Mouse (Mus musculus) megakaryocyte, adult 5-6 weeks (primary cell): ENCODE measurements around the gene Prkcd. TPM values are rescaled to one million over a fixed set of nuclear protein-coding genes. Genes with fewer than 3 reads are reported as not detected.
A peak's percentile ranks its signal among the peaks of the same experiment; 100 is the strongest.

ENCODE experiments used
- ATAC-seq: 2 replicates; pipeline ENCODE4 v1.8.0; 2016; ENCODE audit warnings: mild to moderate bottlenecking, inconsistent platforms; ENCODE audit not compliant: poor library complexity, severe bottlenecking
- total RNA-seq, 2 experiments: library from RNA; stranded (forward) in 1 of 2; stranded (reverse) in 1 of 2; fragments of 153-499, 151-499 nt in 1 of 2; fragments of 221-1000, 200-1000 nt in 1 of 2; gene quantifications; 2 replicates each; pipeline versions ENCODE4 v1.2.3 to v1.2.4; 2015 to 2017

Prkcd gene
- total RNA-seq, 2 experiments from 2014 or later: 274 to 424 TPM

DNA sequence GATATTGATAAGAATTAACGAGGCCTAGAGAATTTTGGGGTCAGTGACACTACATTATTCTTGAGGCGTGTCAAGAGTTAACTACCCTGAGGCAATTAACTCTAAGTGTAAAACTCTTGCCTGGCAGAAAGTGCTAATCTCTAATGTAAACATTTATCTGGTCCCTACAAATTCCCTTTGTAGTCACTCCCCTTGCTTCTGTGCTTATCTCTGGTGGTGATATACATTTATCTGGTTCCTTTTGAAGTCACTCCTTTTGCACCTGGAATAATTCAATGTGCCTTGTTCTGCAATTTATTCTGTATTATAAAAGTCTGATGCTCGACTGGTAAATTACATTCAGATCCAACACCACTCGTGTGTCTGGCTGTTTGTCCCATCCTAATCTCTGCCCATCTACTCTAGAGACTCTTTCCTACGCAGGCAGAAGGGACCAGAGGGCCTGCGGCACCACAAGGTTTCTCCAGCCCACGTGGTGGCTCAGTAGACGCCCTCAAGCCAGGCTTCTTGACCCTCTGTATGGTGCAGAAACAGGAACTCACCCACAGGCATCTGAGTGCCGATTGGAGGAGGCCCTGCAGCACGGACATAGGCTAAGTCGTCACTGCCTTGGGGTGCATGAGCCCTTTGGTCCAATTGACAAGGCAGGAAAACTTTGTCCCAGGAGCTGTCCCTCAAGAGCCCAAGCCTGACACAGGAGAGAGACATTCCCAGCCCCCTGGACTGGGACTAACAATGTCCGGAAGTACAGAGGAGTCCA is 48.5 kb downstream of the Prkcd start:
- peak; percentile 78 for ATAC-seq

DNA sequence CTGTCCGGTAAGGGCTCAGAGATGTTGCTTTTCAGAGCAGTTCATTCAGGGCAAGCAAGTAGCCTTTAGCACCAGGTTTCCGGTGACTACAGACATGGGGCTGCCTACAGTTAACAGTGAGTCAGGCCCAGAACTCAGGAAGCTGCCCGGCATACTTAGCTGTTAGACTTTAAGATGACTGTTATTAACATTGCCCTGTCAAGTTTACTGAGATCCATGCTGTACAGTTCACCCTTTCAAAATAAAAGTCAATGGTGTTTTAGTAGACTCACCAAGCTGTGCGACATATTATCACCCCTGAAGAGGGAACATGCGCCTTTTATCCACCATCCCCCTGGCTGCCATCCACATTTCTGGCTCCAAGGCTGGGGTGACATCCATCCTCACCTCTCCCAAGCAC is 49.8 kb downstream of the Prkcd start:
- ATAC-seq: no peak

DNA sequence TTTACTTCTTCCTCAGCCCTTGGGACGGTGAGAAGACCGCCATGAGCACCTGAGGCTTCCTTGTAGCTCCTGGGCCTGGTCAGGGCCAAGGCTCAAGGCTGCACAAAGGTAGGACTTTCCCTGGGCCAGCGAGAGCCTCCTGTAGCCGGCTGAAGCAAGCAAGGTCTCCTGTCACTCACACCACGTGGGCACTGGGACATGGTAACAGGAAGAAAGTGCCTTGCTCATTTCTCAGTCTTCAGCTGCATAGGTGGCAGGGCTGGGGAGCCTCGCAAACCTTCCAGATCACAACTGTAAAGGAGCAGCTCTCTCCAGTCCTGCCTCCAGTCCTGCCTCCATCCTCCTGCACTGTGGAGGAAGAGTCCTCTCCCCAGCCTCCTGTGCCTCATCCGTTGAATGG is 50.2 kb downstream of the Prkcd start:
- no peak for ATAC-seq

DNA sequence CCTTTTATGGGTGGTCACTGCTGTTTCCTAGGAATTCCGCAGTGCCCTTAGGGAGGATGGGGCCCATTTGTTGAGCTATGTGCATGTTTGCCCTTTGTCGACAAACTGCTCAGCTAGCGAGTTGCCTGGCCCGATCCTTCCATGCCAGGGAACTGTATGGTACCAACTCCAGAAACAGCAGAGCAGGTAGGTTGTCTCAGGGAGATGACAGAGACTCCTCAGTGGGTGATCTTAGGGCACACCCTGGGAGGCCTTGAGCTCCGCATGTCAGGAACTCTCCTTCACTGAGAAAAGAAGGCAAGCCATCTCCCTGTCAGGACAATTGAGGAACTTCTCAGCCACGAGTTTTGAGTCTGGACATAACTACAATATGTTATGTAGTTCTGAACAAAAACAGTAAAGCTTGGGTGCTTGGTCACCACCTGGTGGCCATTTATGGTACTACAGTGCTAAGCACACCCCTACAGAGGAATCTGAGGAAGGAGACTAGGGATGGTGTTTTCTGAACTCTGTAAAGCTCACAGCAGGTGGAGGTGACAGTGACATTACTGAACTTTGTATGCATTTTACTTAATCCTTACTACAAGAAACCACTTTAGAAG is 51.9 kb downstream of the Prkcd start:
- ATAC-seq: peak; percentile 74

DNA sequence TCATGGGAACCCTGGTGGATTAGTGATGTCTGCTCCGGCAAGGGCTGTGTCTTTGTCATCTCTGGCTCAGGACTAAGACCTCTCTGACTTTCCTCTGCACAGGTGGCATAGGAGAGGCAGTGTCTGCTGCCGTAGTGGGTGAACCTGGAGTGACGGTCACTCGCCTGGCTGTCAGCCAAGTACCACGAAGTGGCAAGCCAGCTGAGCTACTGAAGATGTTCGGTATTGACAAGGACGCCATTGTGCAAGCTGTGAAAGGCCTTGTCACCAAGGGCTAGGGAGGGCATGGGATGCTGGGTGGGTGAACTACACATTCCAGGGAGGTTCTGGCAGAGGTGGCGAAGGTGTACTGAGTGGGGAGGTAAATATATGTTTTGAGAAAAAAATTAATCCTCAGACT is 52.8 kb downstream of the Prkcd start:
- no peak for ATAC-seq

DNA sequence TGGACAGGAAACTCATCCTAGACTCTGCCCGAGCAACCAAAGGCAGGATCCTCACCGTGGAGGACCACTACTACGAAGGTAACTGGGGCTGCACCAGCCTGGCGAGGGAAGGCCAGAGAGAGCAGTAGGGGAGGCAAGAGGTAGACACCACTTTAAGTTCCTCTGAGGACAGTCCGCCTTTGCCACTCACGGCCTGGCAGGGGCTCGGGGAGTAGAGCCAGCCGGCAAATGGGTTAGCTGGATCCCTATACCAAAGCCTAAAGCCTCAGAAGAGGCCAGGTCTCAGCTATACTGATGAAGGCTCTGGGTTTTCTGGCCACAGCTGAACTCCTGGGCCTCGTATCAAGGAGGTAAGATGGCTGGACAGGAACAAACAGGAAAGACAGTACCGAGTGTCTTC is 53.8 kb downstream of the Prkcd start:
- ATAC-seq: no peak

DNA sequence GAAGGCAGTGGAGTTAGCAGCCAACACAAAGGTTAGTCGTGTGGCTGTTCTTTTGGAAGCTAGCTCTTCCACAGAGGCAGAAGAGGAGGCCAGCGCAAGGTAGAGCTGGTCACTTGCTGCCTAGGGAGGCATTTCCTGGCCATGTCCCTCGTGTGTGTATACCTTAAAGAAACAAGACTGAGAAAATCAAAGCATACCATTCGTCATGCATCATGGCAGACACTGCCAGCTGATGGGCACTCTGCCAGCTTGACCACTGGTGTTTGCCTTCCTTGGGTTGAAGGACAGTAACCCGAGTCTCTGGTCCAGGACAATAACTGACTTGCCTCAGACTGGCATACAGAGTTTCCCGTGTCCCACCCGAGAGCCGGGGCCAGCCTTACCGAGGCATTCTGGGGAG is 55.7 kb downstream of the Prkcd start:
- no peak for ATAC-seq

DNA sequence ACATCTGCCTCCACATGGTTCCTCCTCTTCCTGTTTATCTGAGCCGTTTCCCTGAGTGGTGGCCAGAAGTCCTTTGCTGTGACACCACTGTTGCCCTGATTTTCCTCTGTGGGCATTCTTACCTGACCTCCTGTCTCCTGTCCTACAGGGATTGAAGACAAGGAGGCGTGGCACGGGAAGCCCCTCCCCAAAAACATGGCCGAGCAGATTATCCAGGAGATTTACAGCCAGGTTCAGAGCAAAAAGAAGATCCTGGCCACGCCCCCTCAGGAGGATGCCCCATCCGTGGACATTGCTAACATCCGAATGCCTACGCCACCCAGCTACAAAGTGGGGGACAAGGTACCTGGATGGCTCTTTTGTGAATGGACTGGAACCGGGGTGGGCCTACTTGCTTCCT is 58.0 kb downstream of the Prkcd start:
- ATAC-seq: no peak

DNA sequence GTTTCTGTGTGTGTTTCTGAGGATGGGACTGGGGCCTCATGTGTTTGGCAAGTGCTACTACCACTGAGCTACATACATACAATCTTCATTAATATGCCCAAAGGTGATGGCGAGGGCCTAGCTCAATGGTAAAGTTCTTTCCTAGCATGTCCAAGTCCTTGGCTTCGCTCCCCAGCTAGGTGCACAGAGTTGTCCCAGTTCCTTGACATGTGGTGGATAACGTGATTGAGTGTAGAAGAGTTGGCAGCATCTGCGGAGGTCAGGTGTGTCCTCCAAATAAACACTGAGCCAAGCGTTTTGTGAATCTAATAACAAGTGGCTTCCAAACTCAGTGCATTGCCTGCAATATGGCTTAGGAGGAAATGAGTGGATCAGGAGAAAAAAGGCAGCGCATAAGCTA is 59.7 kb downstream of the Prkcd start:
- no peak for ATAC-seq

DNA sequence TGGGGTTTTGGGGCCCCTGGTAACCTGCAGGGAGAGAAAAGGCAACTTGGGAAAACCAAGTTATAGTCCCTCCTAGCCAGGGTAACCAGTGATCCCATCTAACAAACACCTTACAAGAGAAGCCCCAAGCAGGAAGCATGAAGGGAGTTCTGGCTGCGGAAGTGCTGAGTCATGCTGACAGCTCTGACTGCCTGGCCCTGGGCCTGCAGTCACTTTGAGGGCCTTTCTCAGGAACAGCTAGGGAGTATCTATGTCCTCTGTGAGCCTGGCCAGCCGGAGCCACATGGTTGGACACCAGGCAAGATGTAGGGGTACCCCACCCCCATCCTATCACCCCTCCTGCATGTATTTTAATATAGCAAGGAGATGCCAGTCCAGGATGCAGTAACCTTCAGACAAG is 61.6 kb downstream of the Prkcd start:
- peak; percentile 55 for ATAC-seq

DNA sequence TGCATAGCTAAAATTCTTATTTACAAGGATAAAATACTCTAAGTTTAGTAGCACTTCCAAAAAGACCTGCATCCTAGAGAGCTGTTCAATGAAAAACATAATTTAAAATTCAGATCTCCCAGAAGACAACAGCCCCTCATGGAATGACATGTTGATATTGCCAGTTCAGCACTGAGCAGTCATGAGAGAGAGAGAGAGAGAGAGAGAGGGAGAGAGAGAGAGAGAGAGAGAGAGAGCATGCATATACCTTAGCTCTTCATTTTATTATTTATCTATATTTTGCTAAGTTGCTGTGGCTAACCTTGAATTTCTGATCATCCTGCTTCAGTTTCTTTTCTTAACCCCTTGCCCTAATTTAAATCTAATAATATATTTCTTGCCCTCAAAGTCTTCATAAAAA is 63.7 kb downstream of the Prkcd start:
- no peak for ATAC-seq

DNA sequence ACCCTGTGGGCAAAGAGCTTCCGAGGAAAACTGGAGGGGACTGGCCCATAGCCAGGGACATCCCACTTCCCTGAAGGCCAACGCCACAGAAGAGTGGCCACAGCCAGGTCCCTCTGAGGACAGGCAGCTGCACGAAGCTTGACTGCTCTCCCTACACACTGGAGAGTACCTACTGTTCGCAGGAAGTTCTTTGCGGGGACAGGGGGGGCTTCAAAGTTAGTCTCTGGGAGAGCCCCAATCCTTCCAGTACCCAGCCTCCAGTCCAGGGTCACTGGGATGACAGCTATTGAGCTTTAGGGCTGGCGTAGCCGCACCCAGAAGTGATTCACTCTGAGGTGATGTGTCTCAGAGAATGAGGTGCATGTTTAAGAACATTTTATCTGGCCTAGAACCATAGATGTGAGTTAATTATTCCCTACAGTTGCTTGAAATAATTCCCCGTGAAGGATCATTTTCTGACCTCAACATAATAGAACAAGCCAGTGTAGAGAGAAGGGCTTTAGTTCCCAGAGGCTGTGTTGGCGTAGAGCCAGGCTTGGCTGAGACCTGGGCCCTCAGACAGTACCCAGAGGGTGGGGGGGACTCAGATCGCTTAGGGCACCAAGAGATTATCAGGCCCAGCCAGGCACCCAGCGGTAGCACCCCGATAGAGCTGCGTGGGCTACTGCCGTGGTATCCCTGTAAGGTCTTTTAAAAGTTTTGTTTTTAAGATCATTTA is 64.4 kb downstream of the Prkcd start:
- ATAC-seq: no peak

DNA sequence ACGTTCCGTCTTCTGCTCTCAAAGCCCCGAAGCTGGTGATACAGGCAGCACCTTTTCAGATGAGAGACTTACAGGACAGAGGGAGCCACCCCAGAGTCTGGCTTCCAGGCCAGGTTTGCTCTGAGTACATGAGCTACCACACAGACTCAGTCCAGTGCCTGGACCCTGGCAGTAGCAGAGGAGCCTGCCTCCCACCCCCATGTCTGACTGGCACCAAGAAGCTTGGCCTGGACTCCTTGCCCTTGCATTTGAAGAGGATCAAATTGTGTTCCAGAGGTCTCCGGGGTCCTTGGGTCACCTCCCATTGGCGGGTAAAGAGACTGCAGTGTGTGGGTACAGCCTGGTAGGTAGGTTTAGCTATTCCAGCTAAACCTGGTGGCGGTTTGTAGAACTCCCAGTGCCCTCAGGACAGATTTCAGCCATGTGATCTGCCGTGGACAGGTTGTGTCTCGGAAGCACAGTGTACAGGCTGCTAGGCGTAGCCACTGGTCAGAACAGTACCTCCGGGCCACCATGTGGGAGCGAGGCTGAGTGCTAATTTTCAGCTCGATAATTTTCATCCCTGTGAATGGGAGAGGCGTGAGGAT is 65.1 kb downstream of the Prkcd start:
- ATAC-seq: no peak

DNA sequence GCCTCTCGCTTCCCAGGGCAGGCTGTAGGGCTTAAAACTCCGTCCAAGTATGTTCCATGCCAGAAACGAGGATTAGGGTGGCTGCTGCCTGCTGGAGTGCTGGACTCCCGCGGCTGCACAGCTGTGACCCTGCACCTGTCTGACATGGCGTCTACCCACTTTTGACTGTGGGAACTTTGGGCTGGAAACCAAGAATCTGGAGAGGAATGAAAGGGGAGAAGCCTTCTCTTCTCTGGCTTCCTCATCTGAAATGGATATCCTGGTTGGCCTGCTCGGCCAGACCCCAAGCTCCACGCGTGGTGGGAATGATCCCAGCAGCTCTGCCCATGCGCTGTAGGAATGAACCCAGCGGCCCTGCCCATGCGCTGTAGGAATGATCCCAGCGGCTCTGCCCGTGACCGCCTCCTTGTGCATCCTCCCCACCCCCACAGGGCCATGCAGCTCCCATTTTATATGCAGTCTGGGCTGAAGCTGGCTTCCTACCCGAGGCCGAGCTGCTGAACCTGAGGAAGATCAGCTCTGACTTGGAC is 66.6 kb downstream of the Prkcd start:
- ATAC-seq: no peak

DNA sequence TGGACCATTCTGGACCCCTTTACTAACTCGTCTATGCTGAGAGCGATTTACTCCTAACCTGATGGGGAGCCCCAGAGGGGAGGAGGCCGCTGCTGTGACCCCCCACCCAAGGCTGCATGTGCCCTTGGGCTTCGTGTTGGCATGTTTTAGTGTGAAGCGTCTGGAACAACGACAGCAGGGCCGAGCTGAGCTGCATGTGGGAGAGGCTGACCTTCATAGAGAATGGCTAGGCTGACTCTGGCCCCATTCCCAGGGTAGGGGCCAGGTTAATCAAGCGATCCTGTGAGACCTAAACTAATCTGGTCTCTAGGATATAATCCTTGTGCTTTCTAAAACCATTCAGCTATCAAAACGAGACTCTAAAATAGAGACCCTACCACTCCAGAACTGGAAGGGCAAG is 68.3 kb downstream of the Prkcd start:
- no peak for ATAC-seq

DNA sequence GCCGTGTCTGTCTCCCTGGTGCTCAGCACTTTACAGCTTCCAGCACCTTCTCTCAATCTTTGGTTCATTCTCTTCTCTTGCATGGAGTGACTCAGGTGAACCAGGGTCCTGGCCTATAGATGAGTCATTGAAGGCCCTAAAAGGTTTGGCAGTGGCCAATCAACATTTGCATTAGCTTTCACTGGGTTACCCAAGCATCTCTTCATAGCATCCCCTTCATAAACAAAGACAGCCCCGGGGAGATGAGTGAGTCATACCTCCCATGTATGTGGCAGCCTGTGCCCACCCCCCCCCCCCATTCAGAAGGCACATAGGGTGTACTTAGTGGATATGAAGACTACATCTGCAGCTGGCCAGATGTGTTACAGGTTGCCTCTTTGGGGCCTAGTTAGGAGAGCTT is 69.4 kb downstream of the Prkcd start:
- ATAC-seq: no peak

DNA sequence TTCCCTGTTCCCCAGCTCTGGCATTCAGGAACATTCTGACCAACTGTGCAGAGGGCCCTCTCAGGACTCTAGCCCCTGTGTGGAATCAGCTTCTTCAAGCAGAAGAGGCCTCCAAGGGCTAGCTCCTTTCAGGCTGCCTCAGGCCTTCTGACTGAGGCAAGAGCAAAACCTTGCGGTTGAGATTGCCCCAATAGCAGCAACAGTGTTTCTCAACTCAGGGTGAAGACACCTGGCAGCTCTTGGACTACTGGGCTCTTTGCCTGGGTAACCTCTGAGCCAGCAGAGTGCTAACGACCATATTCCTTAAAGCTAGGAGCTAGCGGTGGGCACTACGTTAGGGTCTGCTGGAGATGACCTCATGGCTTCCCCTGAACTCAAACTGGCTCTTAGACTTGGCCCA is 72.8 kb downstream of the Prkcd start:
- peak; percentile 67 for ATAC-seq

DNA sequence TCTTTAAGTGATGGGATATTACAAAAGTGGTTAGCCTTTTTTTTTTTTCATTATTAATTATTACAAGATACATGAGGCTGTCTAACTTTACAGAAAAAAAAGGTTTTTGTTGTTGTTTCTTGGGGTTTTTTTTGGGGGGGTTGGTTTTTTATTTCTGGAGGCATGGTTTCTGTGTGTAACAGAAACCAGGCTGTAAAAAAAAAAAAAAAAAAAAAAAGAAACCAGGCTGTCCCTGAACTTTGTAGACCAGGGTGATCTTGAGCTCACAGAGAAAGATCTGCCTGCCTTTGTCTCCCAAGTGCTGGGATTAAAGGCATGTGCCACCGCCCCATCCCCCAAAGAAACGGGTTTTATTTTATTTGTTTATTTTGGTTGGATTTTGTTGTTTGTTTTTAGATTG is 74.0 kb downstream of the Prkcd start:
- ATAC-seq: no peak

DNA sequence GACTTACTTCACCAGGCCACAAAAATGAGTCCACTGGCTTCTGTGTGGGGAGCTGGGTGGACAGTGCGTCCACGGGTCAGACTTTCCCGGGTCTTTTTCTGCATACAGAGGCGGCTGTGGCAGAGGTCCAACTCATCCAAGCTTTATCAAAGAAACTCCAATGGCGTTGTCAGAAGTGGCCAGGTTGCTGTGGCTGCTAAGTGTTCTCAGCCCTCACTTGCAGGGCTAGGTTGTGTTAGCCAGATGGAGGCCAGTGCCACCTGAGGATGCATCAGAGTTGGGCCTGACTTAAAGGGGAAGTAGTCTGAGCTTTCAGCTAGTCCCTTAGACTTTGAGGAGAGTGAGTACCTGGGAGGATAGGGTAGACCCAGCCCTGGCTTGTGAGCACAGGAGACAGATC is 74.5 kb downstream of the Prkcd start:
- ATAC-seq: no peak

DNA sequence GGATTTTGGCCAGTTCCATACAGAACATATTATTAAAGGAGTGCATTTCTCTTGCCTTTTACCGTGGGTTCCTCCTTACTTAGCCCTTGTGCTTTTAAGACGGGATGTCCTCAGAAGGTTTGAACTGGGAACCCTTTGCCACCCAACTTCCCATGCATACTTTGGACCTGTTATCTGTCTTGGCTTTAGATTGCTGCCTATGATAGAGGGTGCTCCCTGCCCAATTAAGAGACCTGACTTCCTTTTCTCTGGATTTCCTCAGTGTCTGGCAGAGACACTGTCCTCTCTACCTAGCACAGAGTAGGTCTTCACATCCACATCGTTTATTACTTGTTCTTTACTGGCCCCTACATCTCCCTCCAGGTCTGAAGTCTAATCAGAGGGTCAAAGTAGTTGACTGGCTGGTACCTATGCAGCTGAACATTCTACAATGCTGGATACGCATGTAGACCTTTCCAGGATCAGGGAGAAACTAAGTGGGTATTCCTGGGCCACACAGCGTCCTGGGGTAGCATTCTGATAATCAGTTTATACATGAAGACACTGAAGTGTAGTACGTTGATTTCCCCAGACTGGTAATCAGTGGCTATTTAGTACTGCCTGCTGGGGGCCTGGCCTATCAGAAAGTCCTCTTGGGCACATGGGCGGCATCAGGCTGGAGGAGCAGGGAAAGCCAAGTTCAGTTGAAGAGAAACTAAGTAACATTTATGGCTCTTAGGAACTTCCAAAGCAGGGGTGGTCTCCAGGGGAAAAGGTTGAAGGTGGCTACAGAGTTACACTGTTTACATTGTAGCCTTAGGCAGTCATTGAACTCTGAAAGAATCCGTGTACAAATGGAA is 75.6 kb downstream of the Prkcd start:
- no peak for ATAC-seq

DNA sequence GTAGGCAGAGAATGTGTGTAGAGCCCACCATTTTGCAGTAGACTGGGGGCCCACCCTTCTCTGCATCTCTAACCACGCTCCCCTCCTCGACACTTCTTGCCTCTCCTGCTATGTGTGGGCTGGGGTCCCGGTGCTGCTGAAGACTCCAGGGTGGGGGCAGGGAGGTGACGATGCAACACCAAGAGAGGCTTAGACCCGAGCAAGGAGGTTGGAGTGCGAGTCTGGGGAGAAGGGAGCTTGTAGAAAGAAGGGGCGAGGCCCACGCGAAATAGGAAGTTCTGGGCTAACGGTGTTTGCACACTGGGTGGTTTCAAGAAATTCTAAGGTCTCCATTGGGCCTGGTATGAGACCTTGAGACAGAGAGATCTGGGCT is 76.2 kb downstream of the Prkcd start:
- peak; percentile 25 for ATAC-seq
